Mouse (Mus musculus) CD4-positive, CD25-positive, alpha-beta regulatory T cell, adult 4 months (primary cell): ENCODE results near the gene Tsg101. TPM values are rescaled to one million over a fixed set of nuclear protein-coding genes. Genes with fewer than 3 reads are reported as not detected.

Experiments
- polyA plus RNA-seq, 2 experiments: library from polyadenylated mRNA; unstranded; fragments of 100-300 nt; shearing (Covaris generic); gene quantifications; one replicate each; pipeline ENCODE4 v1.2.1; 2017

The Tsg101 gene
- polyA plus RNA-seq, 2 experiments from 2014 or later: 78.3 to 102 TPM

Other genes with a start within 250 kb of the Tsg101 start
- gene Tph1, start 247.4 kb downstream of the Tsg101 start, polyA plus RNA-seq: under 1 TPM in 1 of 2 experiments, not detected in 1; 0.48 TPM
- 10 to 100 TPM; 16.0 to 20.2 TPM for gene Saal1, start 209.3 kb downstream of the Tsg101 start, polyA plus RNA-seq
- gene Saa3, start 204.3 kb downstream of the Tsg101 start, polyA plus RNA-seq: not detected
- not detected for gene Saa4, start 187.4 kb downstream of the Tsg101 start, polyA plus RNA-seq
- gene Saa1, start 177.0 kb downstream of the Tsg101 start, polyA plus RNA-seq: not detected
- not detected for gene Saa2, start 168.2 kb downstream of the Tsg101 start, polyA plus RNA-seq
- gene Hps5, start 123.9 kb downstream of the Tsg101 start, polyA plus RNA-seq: 10 to 100 TPM; 14.2 to 26.1 TPM
- gene Gtf2h1, start 123.9 kb downstream of the Tsg101 start, polyA plus RNA-seq: 10 to 100 TPM; 20.7 to 28.1 TPM
- 100 to 1,000 TPM; 817 to 958 TPM for gene Ldha, start 78.5 kb downstream of the Tsg101 start, polyA plus RNA-seq
- gene Ldhc, start 58.8 kb downstream of the Tsg101 start, polyA plus RNA-seq: not detected
- 1 to 10 TPM; 7.5 to 9.0 TPM for gene Uevld, start 38.6 kb upstream of the Tsg101 start, polyA plus RNA-seq
- not detected for gene Gm9999, start 63.6 kb upstream of the Tsg101 start, polyA plus RNA-seq
- 10 to 100 TPM; 29.0 to 60.4 TPM for gene Spty2d1, start 88.4 kb upstream of the Tsg101 start, polyA plus RNA-seq
- 1 to 10 TPM; 4.5 to 6.0 TPM for gene Tmem86a, start 130.6 kb upstream of the Tsg101 start, polyA plus RNA-seq
- gene Ptpn5, start 213.7 kb upstream of the Tsg101 start, polyA plus RNA-seq: 10 to 100 TPM in 1 of 2 experiments, 1 to 10 TPM in 1; 9.8 to 17.8 TPM